Mouse (Mus musculus) A20 (cell line): Measurements from ENCODE around the gene Pcgf3.

Source experiments
- DNase-seq: peaks from one replicate; pipeline ENCODE4 v3.0.0-alpha.2; 2011; ENCODE audit warnings: low read depth, low spot score

Gene Pcgf3

GRCm38 (mm10) chr5:108550207-108550594 lies 89.2 kb downstream of the Pcgf3 start:
- DNase-seq = no peak

- no peak for DNase-seq
These were observed 93.0 kb downstream of the Pcgf3 start for GRCm38 (mm10) chr5:108554041-108554440.
